Mouse (Mus musculus) forebrain, embryonic 14.5 days (tissue): Measurements from ENCODE around the gene Wdr45b. TPM values are rescaled to one million over a fixed set of nuclear protein-coding genes. Genes with fewer than 3 reads are reported as not detected.

Experiments used
- microRNA-seq: library from miRNA; unstranded; fragments of <30 nt; microRNA quantifications from one replicate; pipeline ENCODE4, GENCODE M21; 2016
- polyA plus RNA-seq: library from polyadenylated mRNA; unstranded; fragments of >200 nt; fragmentation: Nextera tagmentation; extraction: Ambion mirVana; gene quantifications from 2 replicates; pipeline ENCODE4 v1.2.1, GENCODE M21; 2014

Wdr45b gene
- polyA plus RNA-seq, 1 experiment from 2014 or later: 119 TPM

Small RNAs within 50 kb of the gene (microRNA-seq; reads per million reads assigned to microRNA genes)
- not detected for gene Mir7236

Other genes with a start within 250 kb of the Wdr45b start
- gene Tex19.2, start 235.8 kb downstream of the Wdr45b start, polyA plus RNA-seq: not detected in 2 replicates
- gene Tex19.1, start 208.3 kb downstream of the Wdr45b start, polyA plus RNA-seq: not detected in 2 replicates
- 0.12 TPM in 1 of 2 replicates, not detected in the other for gene Uts2r, start 194.2 kb downstream of the Wdr45b start, polyA plus RNA-seq
- gene Hexdc, start 150.0 kb downstream of the Wdr45b start, polyA plus RNA-seq: 11.9 and 14.8 TPM in 2 replicates
- gene Ogfod3, start 149.7 kb downstream of the Wdr45b start, polyA plus RNA-seq: 18.6 and 19.5 TPM in 2 replicates
- 45.3 and 46.0 TPM in 2 replicates for gene Cybc1, start 125.1 kb downstream of the Wdr45b start, polyA plus RNA-seq
- 89.5 and 90.0 TPM in 2 replicates for gene Narf, start 117.2 kb downstream of the Wdr45b start, polyA plus RNA-seq
- 16.4 and 17.8 TPM in 2 replicates for gene Foxk2, start 94.5 kb downstream of the Wdr45b start, polyA plus RNA-seq
- 7.2 and 9.0 TPM in 2 replicates for gene Rab40b, start 33.8 kb upstream of the Wdr45b start, polyA plus RNA-seq
- gene Fn3krp, start 67.0 kb upstream of the Wdr45b start, polyA plus RNA-seq: 7.2 and 7.5 TPM in 2 replicates
- gene Fn3k, start 80.5 kb upstream of the Wdr45b start, polyA plus RNA-seq: 2.6 and 3.4 TPM in 2 replicates
- gene Tbcd, start 97.5 kb upstream of the Wdr45b start, polyA plus RNA-seq: 33.8 and 42.5 TPM in 2 replicates
- gene Zfp750, start 164.9 kb upstream of the Wdr45b start, polyA plus RNA-seq: 0.09 TPM in 1 of 2 replicates, not detected in the other